Mouse (Mus musculus): ENCODE results near the gene Zbtb3.

DNA sequence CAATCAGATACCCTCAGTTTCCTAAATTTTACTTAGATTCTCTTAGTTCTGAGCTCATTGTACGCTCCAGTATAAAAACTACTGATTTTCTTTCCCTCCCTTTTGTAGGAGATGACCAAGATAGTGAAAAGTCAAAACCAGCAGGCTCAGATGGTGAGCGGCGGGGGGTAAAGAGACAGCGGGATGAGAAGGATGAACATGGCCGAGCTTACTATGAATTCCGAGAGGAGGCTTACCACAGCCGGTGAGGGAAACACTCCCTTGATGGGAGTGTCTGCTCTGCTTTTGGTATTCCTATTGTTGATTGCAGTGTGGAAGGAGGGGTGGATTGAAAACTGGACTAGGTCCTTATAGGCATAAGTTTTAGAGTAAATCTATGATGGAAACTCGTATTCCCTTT, 20.3 kb downstream of the Zbtb3 start:
- TF ChIP-seq CTCF (IDR thresholded peaks at IDR 0.05; ENCODE audit: extremely low read depth, insufficient read depth, insufficient read length, insufficient replicate concordance) (no peak), POLR2A (IDR thresholded peaks at IDR 0.05; ENCODE audit: low read depth, low read length) (no peak)
